Mouse (Mus musculus) CH12.LX (cell line): ENCODE measurements around the gene A730049H05Rik. TPM values are rescaled to one million over a fixed set of nuclear protein-coding genes. Genes with fewer than 3 reads are reported as not detected.

Experiments
- DNase-seq: peaks from one replicate; pipeline ENCODE4 v3.0.0-alpha.2; 2013; ENCODE audit errors: extremely low read depth
- H3K27ac ChIP-seq: 2 replicates; pipeline ENCODE4 v1.5.1; 2012; ENCODE audit warnings: low read depth, mild to moderate bottlenecking, control low read depth, moderate library complexity; ENCODE audit not compliant: insufficient read depth
- H3K27me3 ChIP-seq: replicated peaks from 2 replicates; pipeline ENCODE3; 2012; ENCODE audit warnings: inconsistent platforms
- H3K36me3 ChIP-seq, 2 experiments: replicated peaks in 1 of 2; 2 replicates each; pipeline versions ENCODE3 to v1.6.1; 2012; ENCODE audit warnings: inconsistent platforms in 1 of 2, low read length in 1 of 2, mild to moderate bottlenecking in 1 of 2, mixed read lengths in 1 of 2, moderate library complexity in 1 of 2; ENCODE audit not compliant: control insufficient read depth in 1 of 2, insufficient read depth in 1 of 2
- H3K4me1 ChIP-seq, 2 experiments: 2 replicates each; pipeline ENCODE4 v1.6.1; 2012; ENCODE audit warnings: inconsistent platforms in 1 of 2, moderate library complexity in 1 of 2; ENCODE audit not compliant: insufficient read depth in 2 of 2, control insufficient read depth in 1 of 2
- H3K4me2 ChIP-seq: 2 replicates; pipeline ENCODE4 v1.6.1; 2012; ENCODE audit warnings: low read depth, mild to moderate bottlenecking, control low read depth; ENCODE audit not compliant: poor library complexity, insufficient read depth, severe bottlenecking
- H3K4me3 ChIP-seq, 3 experiments: fragments of 150-350 bp in 1 of 3; sonication (generic) in 1 of 3; replicated peaks in 1 of 3; 2 replicates each; pipeline versions ENCODE3 to v1.5.1; 2011 to 2012; ENCODE audit warnings: low read depth in 2 of 3, low read length in 2 of 3, mild to moderate bottlenecking in 2 of 3, moderate library complexity in 2 of 3, control low read depth in 1 of 3, improper control_type of control experiment in 1 of 3, inconsistent platforms in 1 of 3, mixed read lengths in 1 of 3; ENCODE audit not compliant: poor library complexity in 1 of 3
- H3K79me2 ChIP-seq: replicated peaks from 2 replicates; pipeline ENCODE4 v1.6.1; 2012; ENCODE audit warnings: mild to moderate bottlenecking, moderate library complexity; ENCODE audit not compliant: control insufficient read depth, poor library complexity, insufficient read depth, severe bottlenecking; ENCODE audit errors: extremely low read depth
- H3K9ac ChIP-seq: 2 replicates; pipeline ENCODE4 v1.6.1; 2012; ENCODE audit warnings: low read depth, mild to moderate bottlenecking, control low read depth, moderate library complexity; ENCODE audit not compliant: insufficient read depth
- H3K9me3 ChIP-seq: replicated peaks from 2 replicates; pipeline ENCODE3; 2012; ENCODE audit warnings: low read length, inconsistent platforms, mixed read lengths
- BHLHE40 ChIP-seq: IDR thresholded peaks from 2 replicates; pipeline ENCODE4 v1.6.1; 2011; ENCODE audit warnings: mild to moderate bottlenecking, low read depth, low read length, improper control_type of control experiment
- CHD1 ChIP-seq: IDR thresholded peaks from 2 replicates; pipeline ENCODE4 v1.6.1; 2012; ENCODE audit warnings: low read depth, low read length, improper control_type of control experiment, inconsistent platforms
- CHD2 ChIP-seq: IDR thresholded peaks from 2 replicates; pipeline ENCODE4 v1.6.1; 2011; ENCODE audit warnings: low read length, improper control_type of control experiment
- CTCF ChIP-seq, 2 experiments: IDR thresholded peaks in 1 of 2; conservative IDR thresholded peaks in 1 of 2; 2 replicates each; pipeline ENCODE4 v1.5.1; 2011 to 2012; ENCODE audit warnings: low read depth in 2 of 2, low read length in 2 of 2, improper control_type of control experiment in 1 of 2, inconsistent platforms in 1 of 2, mild to moderate bottlenecking in 1 of 2, moderate library complexity in 1 of 2
- E2F4 ChIP-seq: IDR thresholded peaks from 2 replicates; pipeline ENCODE4 v1.6.1; 2011; ENCODE audit warnings: low read depth, low read length, improper control_type of control experiment; ENCODE audit not compliant: insufficient replicate concordance
- ELF1 ChIP-seq: IDR thresholded peaks from 2 replicates; pipeline ENCODE4 v1.6.1; 2014; ENCODE audit warnings: low read depth, mild to moderate bottlenecking, inconsistent platforms, low read length, improper control_type of control experiment
- HCFC1 ChIP-seq: IDR thresholded peaks from 2 replicates; pipeline ENCODE4 v1.6.1; 2012; ENCODE audit warnings: low read depth, mild to moderate bottlenecking, inconsistent platforms, low read length, improper control_type of control experiment
- JUN ChIP-seq: IDR thresholded peaks from 2 replicates; pipeline ENCODE4 v1.6.1; 2011; ENCODE audit warnings: low read depth, mild to moderate bottlenecking, low read length, improper control_type of control experiment, moderate library complexity; ENCODE audit not compliant: insufficient read depth
- JUND ChIP-seq: conservative IDR thresholded peaks from 2 replicates; pipeline ENCODE4 v1.6.1; 2011; ENCODE audit warnings: low read depth, low read length, improper control_type of control experiment
- MAX ChIP-seq: IDR thresholded peaks from 2 replicates; pipeline ENCODE4 v1.6.1; 2011; ENCODE audit warnings: low read length, improper control_type of control experiment
- MYC ChIP-seq: IDR thresholded peaks from 2 replicates; pipeline ENCODE4 v1.6.1; 2011; ENCODE audit warnings: low read depth, mild to moderate bottlenecking, improper control_type of control experiment, low read length
- NELFE ChIP-seq: IDR thresholded peaks from 2 replicates; pipeline ENCODE4 v1.6.1; 2011; ENCODE audit warnings: low read depth, low read length, improper control_type of control experiment
- NRF1 ChIP-seq: IDR thresholded peaks from 2 replicates; pipeline ENCODE4 v1.6.1; 2014; ENCODE audit warnings: low read depth, mild to moderate bottlenecking, inconsistent platforms, low read length, improper control_type of control experiment, moderate library complexity
- POLR2AphosphoS2 ChIP-seq: IDR thresholded peaks from 2 replicates; pipeline ENCODE4 v1.6.1; 2011; ENCODE audit warnings: low read depth, low read length, improper control_type of control experiment
- RCOR1 ChIP-seq: conservative IDR thresholded peaks from 2 replicates; pipeline ENCODE4 v1.6.1; 2012; ENCODE audit warnings: low read depth, mild to moderate bottlenecking, inconsistent platforms, low read length, improper control_type of control experiment
- SMC3 ChIP-seq: IDR thresholded peaks from 2 replicates; pipeline ENCODE4 v1.6.1; 2011; ENCODE audit warnings: low read depth, low read length, improper control_type of control experiment
- TBP ChIP-seq: conservative IDR thresholded peaks from 2 replicates; pipeline ENCODE4 v1.6.1; 2011; ENCODE audit warnings: low read depth, low read length, improper control_type of control experiment
- TCF12 ChIP-seq: IDR thresholded peaks from 2 replicates; pipeline ENCODE4 v1.6.1; 2014; ENCODE audit warnings: low read depth, mild to moderate bottlenecking, inconsistent platforms, low read length, improper control_type of control experiment
- USF1 ChIP-seq: IDR thresholded peaks from 2 replicates; pipeline ENCODE4 v1.6.1; 2014; ENCODE audit warnings: low read depth, mild to moderate bottlenecking, inconsistent platforms, low read length, improper control_type of control experiment
- ZNF384 ChIP-seq: IDR thresholded peaks from 2 replicates; pipeline ENCODE4 v1.6.1; 2012; ENCODE audit warnings: low read depth, low read length, improper control_type of control experiment, inconsistent platforms
- dilution Hi-C: fragments of 300-500 bp; cut with MboI; formaldehyde crosslinking; loops from 2 replicates; pipeline ENCODE4 v1.14.3; 2020; ENCODE audit warnings: low sequenced_read_pairs; ENCODE audit not compliant: extremely low pct_unique_long_range_greater_than_20kb, extremely low pct_ligation_motif_present
- in situ Hi-C: fragments of 300-500 bp; cut with MboI; formaldehyde crosslinking; loops from 3 replicates; pipeline ENCODE4 v1.14.3; 2019; ENCODE audit warnings: low sequenced_read_pairs, low pct_ligation_motif_present, low pct_unique_long_range_greater_than_20kb, mixed read lengths
- polyA plus RNA-seq: library from polyadenylated mRNA; unstranded; fragments of >175 nt; gene quantifications from 2 replicates; pipeline ENCODE4 v1.2.1, GENCODE M21; 2012; ENCODE audit warnings: low read depth; ENCODE audit not compliant: insufficient read length
- total RNA-seq, 2 experiments: library from RNA; depleted of rRNA; stranded (reverse); fragments of 300-350 nt in 1 of 2; fragments of >200 nt in 1 of 2; gene quantifications; 2 replicates each; pipeline ENCODE4 v1.2.3; 2012 to 2014

The A730049H05Rik gene
- total and polyA plus RNA-seq, 3 experiments: not detected

DNA sequence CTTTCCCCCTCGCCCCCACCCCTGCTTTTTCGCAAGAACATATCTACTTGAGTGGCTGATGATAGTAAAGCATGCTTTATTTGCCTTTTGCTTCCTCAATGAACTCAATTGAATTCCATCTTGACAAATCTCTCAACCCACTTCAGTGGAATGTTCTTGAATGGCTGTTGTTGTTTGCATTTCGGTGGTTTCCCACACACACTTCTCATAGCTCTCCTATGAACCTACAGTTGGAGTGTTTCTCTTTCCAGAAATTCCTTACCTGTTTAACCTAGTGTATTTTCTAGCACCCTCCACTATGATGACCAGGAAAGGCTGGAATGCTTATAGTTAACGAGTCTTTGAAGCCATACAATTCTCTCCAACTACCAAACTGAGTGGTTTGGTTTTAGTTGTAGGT lies 38.6 kb downstream of the A730049H05Rik start:
- no peak for DNase-seq
- H3K27me3 ChIP-seq: no peaks in the 10 kb centered on the region
- no peak overlapping the region for H3K4me3 ChIP-seq
- H3K9me3 ChIP-seq: peaks cover 74% of the 10 kb centered on the region
- no peaks in the 10 kb centered on the region for H3K4me1 ChIP-seq
- TF ChIP-seq NELFE: no peak
- no peak for TF ChIP-seq MYC
- no peak for TF ChIP-seq POLR2AphosphoS2
- no peak for TF ChIP-seq JUND
- no peak for TF ChIP-seq SMC3
- no peak for TF ChIP-seq MAX
- TF ChIP-seq HCFC1: no peak
- TF ChIP-seq CHD1: no peak
- no peak for TF ChIP-seq TBP
- no peak for TF ChIP-seq E2F4
- TF ChIP-seq USF1: no peak
- TF ChIP-seq JUN: no peak
- no peak for TF ChIP-seq TCF12
- H3K9ac ChIP-seq: no peak overlapping the region
- in situ Hi-C loops (no loop called here), dilution Hi-C loops (no loop called here)
- no peak overlapping the region for H3K27ac ChIP-seq
- no peak overlapping the region for H3K4me2 ChIP-seq
- no peaks in the 10 kb centered on the region for H3K36me3 ChIP-seq
- H3K79me2 ChIP-seq: no peaks in the 10 kb centered on the region

DNA sequence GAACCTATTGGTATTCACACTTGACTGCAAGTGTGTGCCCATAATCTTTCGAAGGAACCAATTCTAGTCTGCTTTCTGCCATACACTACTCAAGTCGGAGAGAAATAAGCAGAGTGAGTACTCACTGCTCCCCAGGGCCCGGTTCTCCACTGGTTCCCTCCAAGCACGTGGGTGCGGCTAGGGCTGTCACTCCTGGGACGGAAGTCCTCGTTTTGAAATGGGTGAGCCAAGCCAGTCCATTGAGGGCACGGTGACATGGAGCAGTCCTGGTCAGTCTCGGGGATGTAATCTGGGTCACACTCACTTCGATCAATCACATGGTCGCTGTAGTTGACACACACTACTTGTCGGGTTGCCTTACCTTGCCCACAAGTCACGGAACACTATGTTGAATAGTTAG lies 41.5 kb downstream of the A730049H05Rik start:
- in situ Hi-C loops (no loop called here), dilution Hi-C loops (no loop called here)
- no peaks in the 10 kb centered on the region for H3K79me2 ChIP-seq
- H3K27me3 ChIP-seq: no peaks in the 10 kb centered on the region
- H3K9ac ChIP-seq: no peak overlapping the region
- H3K27ac ChIP-seq: no peak overlapping the region
- H3K4me1 ChIP-seq: no peaks in the 10 kb centered on the region
- no peak overlapping the region for H3K4me2 ChIP-seq
- H3K9me3 ChIP-seq: peaks cover 71% of the 10 kb centered on the region
- DNase-seq: no peak
- no peaks in the 10 kb centered on the region for H3K36me3 ChIP-seq
- no peak for TF ChIP-seq ELF1
- no peak for TF ChIP-seq POLR2AphosphoS2
- no peak for TF ChIP-seq JUN
- no peak for TF ChIP-seq CTCF (conservative IDR thresholded peaks at IDR 0.05 in 1 of 2, IDR thresholded peaks at IDR 0.05 in 1 of 2; ENCODE audit: low read depth in 2 of 2, low read length in 2 of 2)
- no peak for TF ChIP-seq RCOR1
- no peak for TF ChIP-seq NRF1
- TF ChIP-seq NELFE: no peak
- TF ChIP-seq SMC3: no peak
- TF ChIP-seq ZNF384: no peak
- no peak for TF ChIP-seq E2F4
- no peak for TF ChIP-seq TCF12
- TF ChIP-seq MYC: no peak
- no peak for TF ChIP-seq BHLHE40
- TF ChIP-seq CHD2: no peak
- peak overlapping the region in 1 of 3 experiments; percentile 2 for H3K4me3 ChIP-seq
